Mouse (Mus musculus): ENCODE data around the gene Snx4. TPM values are rescaled to one million over a fixed set of nuclear protein-coding genes. Genes with fewer than 3 reads are reported as not detected.

Snx4 gene
- polyA plus RNA-seq, 1 experiment, result 65.9 TPM

- TF ChIP-seq POLR2A (IDR thresholded peaks at IDR 0.05; ENCODE audit: borderline replicate concordance, low read depth, low read length) (no peak), CTCF (IDR thresholded peaks at IDR 0.05; ENCODE audit: low read depth, low read length) (no peak)
- Histone ChIP-seq H3K4me3 (ENCODE audit: insufficient read depth, low read length) (no peak overlapping the region), H3K4me1 (ENCODE audit: control insufficient read depth, insufficient read depth, low read length) (peaks cover 26% of the 10 kb centered on the region), H3K27ac (ENCODE audit: insufficient read depth, low read depth, low read length) (peak overlapping the region; percentile 62)
Measured at GRCm38 (mm10) chr16:33262096-33262495, 10.9 kb downstream of the Snx4 start.

GRCm38 (mm10) chr16:33267616-33268253 lies 16.5 kb downstream of the Snx4 start:
- TF ChIP-seq POLR2A (IDR thresholded peaks at IDR 0.05; ENCODE audit: borderline replicate concordance, low read depth, low read length) (no peak), CTCF (IDR thresholded peaks at IDR 0.05; ENCODE audit: low read depth, low read length) (no peak)
- Histone ChIP-seq H3K4me3 (ENCODE audit: insufficient read depth, low read length) (no peak overlapping the region), H3K4me1 (ENCODE audit: control insufficient read depth, insufficient read depth, low read length) (peaks cover 10% of the 10 kb centered on the region; the same call in 1 of the 2 replicates), H3K27ac (ENCODE audit: insufficient read depth, low read depth, low read length) (no peak overlapping the region)

- peaks cover 6% of the 10 kb centered on the region; the same call in 1 of the 2 replicates for H3K4me1 ChIP-seq (ENCODE audit: control insufficient read depth, insufficient read depth, low read length)
- TF ChIP-seq POLR2A (IDR thresholded peaks at IDR 0.05; ENCODE audit: borderline replicate concordance, low read depth, low read length) (no peak), CTCF (IDR thresholded peaks at IDR 0.05; ENCODE audit: low read depth, low read length) (no peak)
Measured at GRCm38 (mm10) chr16:33271824-33272223, 20.6 kb downstream of the Snx4 start.

GRCm38 (mm10) chr16:33283079-33283478 lies 31.8 kb downstream of the Snx4 start:
- Histone ChIP-seq H3K4me1 (ENCODE audit: control insufficient read depth, insufficient read depth, low read length) (peaks cover 9% of the 10 kb centered on the region), H3K4me3 (ENCODE audit: insufficient read depth, low read length) (no peak overlapping the region), H3K27ac (ENCODE audit: insufficient read depth, low read depth, low read length) (no peak overlapping the region)
- no peak for TF ChIP-seq CTCF (IDR thresholded peaks at IDR 0.05; ENCODE audit: low read depth, low read length)
- no peak for TF ChIP-seq POLR2A (IDR thresholded peaks at IDR 0.05; ENCODE audit: borderline replicate concordance, low read depth, low read length)

More at GRCm38 (mm10) chr16:33271824-33272223, 20.6 kb downstream of the Snx4 start:
- no peak overlapping the region for H3K27ac ChIP-seq (ENCODE audit: insufficient read depth, low read depth, low read length)
- H3K4me3 ChIP-seq (ENCODE audit: insufficient read depth, low read length), result no peak overlapping the region

GRCm38 (mm10) chr16:33288536-33288935 lies 37.3 kb downstream of the Snx4 start:
- H3K4me3 ChIP-seq (ENCODE audit: insufficient read depth, low read length), result no peak overlapping the region
- H3K27ac ChIP-seq (ENCODE audit: insufficient read depth, low read depth, low read length), result no peak overlapping the region
- no peaks in the 10 kb centered on the region for H3K4me1 ChIP-seq (ENCODE audit: control insufficient read depth, insufficient read depth, low read length)
- TF ChIP-seq CTCF (IDR thresholded peaks at IDR 0.05; ENCODE audit: low read depth, low read length), result no peak
- no peak for TF ChIP-seq POLR2A (IDR thresholded peaks at IDR 0.05; ENCODE audit: borderline replicate concordance, low read depth, low read length)

GRCm38 (mm10) chr16:33289981-33290380 lies 38.7 kb downstream of the Snx4 start:
- no peak overlapping the region for H3K27ac ChIP-seq (ENCODE audit: insufficient read depth, low read depth, low read length)
- no peaks in the 10 kb centered on the region for H3K4me1 ChIP-seq (ENCODE audit: control insufficient read depth, insufficient read depth, low read length)
- TF ChIP-seq POLR2A (IDR thresholded peaks at IDR 0.05; ENCODE audit: borderline replicate concordance, low read depth, low read length) (no peak), CTCF (IDR thresholded peaks at IDR 0.05; ENCODE audit: low read depth, low read length) (no peak)
- no peak overlapping the region for H3K4me3 ChIP-seq (ENCODE audit: insufficient read depth, low read length)

- Histone ChIP-seq H3K4me3 (ENCODE audit: insufficient read depth, low read length) (no peak overlapping the region), H3K27ac (ENCODE audit: insufficient read depth, low read depth, low read length) (no peak overlapping the region), H3K4me1 (ENCODE audit: control insufficient read depth, insufficient read depth, low read length) (no peaks in the 10 kb centered on the region)
- TF ChIP-seq CTCF (IDR thresholded peaks at IDR 0.05; ENCODE audit: low read depth, low read length) (no peak), POLR2A (IDR thresholded peaks at IDR 0.05; ENCODE audit: borderline replicate concordance, low read depth, low read length) (no peak)
Measured at GRCm38 (mm10) chr16:33292241-33292640, 41.0 kb downstream of the Snx4 start.

GRCm38 (mm10) chr16:33294681-33295080 lies 43.4 kb downstream of the Snx4 start:
- Histone ChIP-seq H3K4me3 (ENCODE audit: insufficient read depth, low read length) (no peak overlapping the region), H3K27ac (ENCODE audit: insufficient read depth, low read depth, low read length) (no peak overlapping the region), H3K4me1 (ENCODE audit: control insufficient read depth, insufficient read depth, low read length) (no peaks in the 10 kb centered on the region)
- TF ChIP-seq POLR2A (IDR thresholded peaks at IDR 0.05; ENCODE audit: borderline replicate concordance, low read depth, low read length) (no peak), CTCF (IDR thresholded peaks at IDR 0.05; ENCODE audit: low read depth, low read length) (no peak)

- no peak overlapping the region for H3K27ac ChIP-seq (ENCODE audit: insufficient read depth, low read depth, low read length)
- no peak for TF ChIP-seq POLR2A (IDR thresholded peaks at IDR 0.05; ENCODE audit: borderline replicate concordance, low read depth, low read length)
- TF ChIP-seq CTCF (IDR thresholded peaks at IDR 0.05; ENCODE audit: low read depth, low read length), result no peak
- H3K4me1 ChIP-seq (ENCODE audit: control insufficient read depth, insufficient read depth, low read length), result no peaks in the 10 kb centered on the region
- no peak overlapping the region for H3K4me3 ChIP-seq (ENCODE audit: insufficient read depth, low read length)
Measured at GRCm38 (mm10) chr16:33295321-33295720, 44.1 kb downstream of the Snx4 start.

- TF ChIP-seq CTCF (IDR thresholded peaks at IDR 0.05; ENCODE audit: low read depth, low read length), result no peak
- no peak for TF ChIP-seq POLR2A (IDR thresholded peaks at IDR 0.05; ENCODE audit: borderline replicate concordance, low read depth, low read length)
- H3K27ac ChIP-seq (ENCODE audit: insufficient read depth, low read depth, low read length), result no peak overlapping the region
- H3K4me1 ChIP-seq (ENCODE audit: control insufficient read depth, insufficient read depth, low read length), result no peaks in the 10 kb centered on the region
- no peak overlapping the region for H3K4me3 ChIP-seq (ENCODE audit: insufficient read depth, low read length)
Measured at GRCm38 (mm10) chr16:33297493-33297892, 46.3 kb downstream of the Snx4 start.

Data from bone marrow macrophage, adult 2 months (primary cell).